Mouse (Mus musculus) intestine, embryonic 14.5 days (tissue): ENCODE results near the gene Chn2. TPM values are rescaled to one million over a fixed set of nuclear protein-coding genes. Genes with fewer than 3 reads are reported as not detected.

Experiments
- ATAC-seq: fragments of 200-750 bp; cut with Nextera tagmentation; replicated peaks from 2 replicates; pipeline ENCODE4 v1.8.0; 2017; ENCODE audit warnings: low read depth, moderate number of reproducible peaks, moderate TSS enrichment, moderate library complexity; ENCODE audit not compliant: low FRiP score, low TSS enrichment
- DNase-seq: peaks from one replicate; pipeline ENCODE4 v3.0.0-alpha.2; 2018; ENCODE audit warnings: low spot score
- H3K27ac ChIP-seq: fragments of 300-500 bp; sonication (generic); 2 replicates; pipeline ENCODE4 v1.5.1; 2014; ENCODE audit warnings: low read depth, mild to moderate bottlenecking, control low read depth
- H3K27me3 ChIP-seq: fragments of 300-500 bp; sonication (generic); replicated peaks from 2 replicates; pipeline ENCODE4 v1.6.1; 2014; ENCODE audit warnings: low read length, control low read depth; ENCODE audit not compliant: control insufficient read depth, insufficient read depth
- H3K36me3 ChIP-seq: fragments of 300-500 bp; sonication (generic); 2 replicates; pipeline ENCODE4 v1.6.1; 2014; ENCODE audit warnings: low read length, control low read depth; ENCODE audit not compliant: control insufficient read depth, insufficient read depth
- H3K4me1 ChIP-seq: fragments of 300-500 bp; sonication (generic); replicated peaks from 2 replicates; pipeline ENCODE4 v1.6.1; 2014; ENCODE audit warnings: low read length, control low read depth, mixed read lengths; ENCODE audit not compliant: control insufficient read depth, insufficient read depth
- H3K4me2 ChIP-seq: fragments of 300-500 bp; sonication (generic); 2 replicates; pipeline ENCODE4 v1.6.1; 2014; ENCODE audit warnings: low read length
- H3K4me3 ChIP-seq: fragments of 300-500 bp; sonication (generic); 2 replicates; pipeline ENCODE4 v1.5.1; 2014; ENCODE audit warnings: low read depth, low read length, control low read depth, mixed read lengths
- H3K9ac ChIP-seq: fragments of 300-500 bp; sonication (generic); 2 replicates; pipeline ENCODE4 v1.6.1; 2014; ENCODE audit warnings: mild to moderate bottlenecking, low read length
- H3K9me3 ChIP-seq: fragments of 300-500 bp; sonication (generic); 2 replicates; pipeline ENCODE4 v1.6.1; 2016; ENCODE audit warnings: low read length, control low read depth; ENCODE audit not compliant: control insufficient read depth
- WGBS: fragments of 180-500 bp; shearing (Covaris S2); extraction: QIAGEN DNeasy Blood & Tissue Kit; methylation state at CpG from one replicate; pipeline ENCODE4 v1.1.7; 2014; 5-methylcytosine and 5-hydroxymethylcytosine counted together
- polyA plus RNA-seq: library from polyadenylated mRNA; unstranded; fragments of >200 nt; fragmentation: Nextera tagmentation; extraction: Ambion mirVana; gene quantifications from 2 replicates; pipeline ENCODE4 v1.2.1, GENCODE M21; 2014

Chn2 gene
- polyA plus RNA-seq, 1 experiment from 2014 or later, result 25.0 TPM

- no peak overlapping the region for H3K27ac ChIP-seq
- ATAC-seq (no peak), DNase-seq (no peak)
- H3K4me2 ChIP-seq, result no peak overlapping the region
- peaks cover 5% of the 10 kb centered on the region for H3K4me1 ChIP-seq
- H3K9me3 ChIP-seq, result no peaks in the 10 kb centered on the region
- no peak overlapping the region for H3K9ac ChIP-seq
- H3K36me3 ChIP-seq, result no peaks in the 10 kb centered on the region
- no peak overlapping the region for H3K4me3 ChIP-seq
- WGBS, result 79% methylated on average over 12 of the region's 12 CpGs
- H3K27me3 ChIP-seq, result no peaks in the 10 kb centered on the region
These were observed 244.9 kb downstream of the Chn2 start for GRCm38 (mm10) chr6:54284167-54284711.

- no peak for DNase-seq
- H3K9me3 ChIP-seq, result no peaks in the 10 kb centered on the region
- 89% methylated on average over 5 of the region's 5 CpGs for WGBS
- no peaks in the 10 kb centered on the region; the same call in 1 of the 2 replicates for H3K4me1 ChIP-seq
- no peaks in the 10 kb centered on the region for H3K36me3 ChIP-seq
- no peak overlapping the region for H3K27ac ChIP-seq
- H3K9ac ChIP-seq, result no peak overlapping the region
- no peak overlapping the region for H3K4me3 ChIP-seq
- H3K27me3 ChIP-seq, result no peaks in the 10 kb centered on the region
- ATAC-seq, result no peak
- no peak overlapping the region for H3K4me2 ChIP-seq
These were observed 247.5 kb downstream of the Chn2 start for GRCm38 (mm10) chr6:54286813-54287212.

- 55% methylated on average over 10 of the region's 10 CpGs for WGBS
- Histone ChIP-seq H3K4me3 (no peak overlapping the region), H3K36me3 (no peaks in the 10 kb centered on the region), H3K4me2 (no peak overlapping the region), H3K4me1 (no peaks in the 10 kb centered on the region; the same call in 1 of the 2 replicates), H3K27me3 (no peaks in the 10 kb centered on the region), H3K27ac (no peak overlapping the region), H3K9ac (no peak overlapping the region), H3K9me3 (no peaks in the 10 kb centered on the region)
- DNase-seq (no peak), ATAC-seq (peak; percentile 43; the same call in 1 of the 2 replicates)
These were observed 250.6 kb downstream of the Chn2 start for GRCm38 (mm10) chr6:54289774-54290500.

- H3K4me1 ChIP-seq, result peaks cover 10% of the 10 kb centered on the region; the same call in 1 of the 2 replicates
- no peak overlapping the region for H3K9ac ChIP-seq
- H3K4me2 ChIP-seq, result no peak overlapping the region
- DNase-seq (no peak), ATAC-seq (no peak)
- 86% methylated on average over 2 of the region's 2 CpGs for WGBS
- H3K27ac ChIP-seq, result no peak overlapping the region
- H3K4me3 ChIP-seq, result no peak overlapping the region
- no peaks in the 10 kb centered on the region for H3K36me3 ChIP-seq
- no peaks in the 10 kb centered on the region for H3K27me3 ChIP-seq
- no peaks in the 10 kb centered on the region for H3K9me3 ChIP-seq
These were observed 257.9 kb downstream of the Chn2 start for GRCm38 (mm10) chr6:54297231-54297630.

GRCm38 (mm10) chr6:54299417-54299816, 260.1 kb downstream of the Chn2 start:
- peaks cover 10% of the 10 kb centered on the region; the same call in 1 of the 2 replicates for H3K4me1 ChIP-seq
- no peak overlapping the region for H3K4me3 ChIP-seq
- H3K9me3 ChIP-seq, result no peaks in the 10 kb centered on the region
- 37% methylated on average over 2 of the region's 2 CpGs for WGBS
- no peak overlapping the region for H3K4me2 ChIP-seq
- H3K9ac ChIP-seq, result no peak overlapping the region
- H3K27ac ChIP-seq, result peak overlapping the region; percentile 33
- no peaks in the 10 kb centered on the region for H3K36me3 ChIP-seq
- ATAC-seq (no peak; the same call in 1 of the 2 replicates), DNase-seq (no peak)
- H3K27me3 ChIP-seq, result no peaks in the 10 kb centered on the region

GRCm38 (mm10) chr6:54305777-54306176, 266.4 kb downstream of the Chn2 start:
- H3K27me3 ChIP-seq, result no peaks in the 10 kb centered on the region

GRCm38 (mm10) chr6:54313071-54313470, 273.7 kb downstream of the Chn2 start:
- H3K9me3 ChIP-seq, result no peaks in the 10 kb centered on the region
- no peaks in the 10 kb centered on the region for H3K27me3 ChIP-seq
- H3K9ac ChIP-seq, result no peak overlapping the region
- H3K4me2 ChIP-seq, result no peak overlapping the region
- ATAC-seq, result no peak
- no peaks in the 10 kb centered on the region for H3K4me1 ChIP-seq
- no peak overlapping the region for H3K4me3 ChIP-seq
- H3K27ac ChIP-seq, result no peak overlapping the region
- no peak for DNase-seq
- 88% methylated on average over 2 of the region's 2 CpGs for WGBS
- no peaks in the 10 kb centered on the region for H3K36me3 ChIP-seq

More at GRCm38 (mm10) chr6:54305777-54306176, 266.4 kb downstream of the Chn2 start:
- Histone ChIP-seq H3K4me3 (no peak overlapping the region), H3K36me3 (no peaks in the 10 kb centered on the region), H3K27ac (no peak overlapping the region), H3K4me1 (no peaks in the 10 kb centered on the region), H3K9me3 (no peaks in the 10 kb centered on the region), H3K9ac (no peak overlapping the region), H3K4me2 (no peak overlapping the region)
- 62% methylated on average over 1 of the region's 1 CpGs for WGBS
- DNase-seq (no peak), ATAC-seq (no peak)

GRCm38 (mm10) chr6:54318618-54319017, 279.3 kb downstream of the Chn2 start:
- WGBS, result 82% methylated on average over 9 of the region's 9 CpGs
- no peaks in the 10 kb centered on the region for H3K9me3 ChIP-seq
- H3K27ac ChIP-seq, result no peak overlapping the region
- H3K9ac ChIP-seq, result no peak overlapping the region
- DNase-seq (no peak), ATAC-seq (no peak)
- H3K4me3 ChIP-seq, result no peak overlapping the region
- H3K4me1 ChIP-seq, result no peaks in the 10 kb centered on the region
- H3K27me3 ChIP-seq, result no peaks in the 10 kb centered on the region
- H3K36me3 ChIP-seq, result no peaks in the 10 kb centered on the region
- no peak overlapping the region for H3K4me2 ChIP-seq

GRCm38 (mm10) chr6:54319198-54319597, 279.8 kb downstream of the Chn2 start:
- Histone ChIP-seq H3K9me3 (no peaks in the 10 kb centered on the region), H3K9ac (no peak overlapping the region), H3K4me2 (no peak overlapping the region), H3K4me1 (no peaks in the 10 kb centered on the region), H3K4me3 (no peak overlapping the region), H3K27ac (no peak overlapping the region), H3K27me3 (peaks cover 3% of the 10 kb centered on the region; the same call in 1 of the 2 replicates), H3K36me3 (no peaks in the 10 kb centered on the region)
- WGBS, result 67% methylated on average over 3 of the region's 3 CpGs
- ATAC-seq, result no peak
- no peak for DNase-seq
